In the genomic region with DNA sequence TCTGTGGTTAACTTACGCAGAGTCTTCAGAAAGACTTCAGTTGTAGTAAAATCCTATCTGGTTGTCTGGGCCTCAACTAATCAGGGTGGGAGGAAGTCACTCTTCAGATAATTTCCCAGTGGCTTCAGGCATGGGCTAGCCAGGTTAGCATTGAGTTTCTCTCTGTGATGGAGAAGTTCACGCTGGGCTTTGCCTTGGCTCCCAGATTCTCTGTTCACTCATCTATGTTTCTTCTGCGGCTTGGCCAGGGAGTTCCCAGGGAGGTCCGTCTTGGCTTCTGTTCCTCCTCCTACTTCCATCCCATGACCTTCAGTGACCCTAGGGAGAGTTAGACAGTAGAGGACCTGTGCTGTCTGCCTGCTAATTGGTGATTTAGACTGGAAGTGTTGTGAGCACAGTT, we compare ENCODE assay signal across 8 mouse cellular contexts.
DNase-seq lines count a peak whose midpoint lies in the region; ATAC-seq and TF ChIP-seq lines count a peak whose summit lies in the region.

No protein-coding gene starts in this region.

- no peak for TF ChIP-seq POLR2A in thymus, adult 2 months (IDR thresholded peaks at IDR 0.05; ENCODE audit: control insufficient read depth, extremely low read depth, insufficient read depth, low read length, poor library complexity)

- peak overlapping the region; percentile 63 for H3K4me2 ChIP-seq in liver, embryonic 15.5 days

- peak; percentile 11 for DNase-seq in WW6 (ENCODE audit: low read depth, low spot score)
- DNase-seq in hindbrain, embryonic 10.5 days (ENCODE audit: low spot score) = no peak
- no peak for DNase-seq in thymus, adult 2 months
- DNase-seq in urinary bladder, postnatal 36 days (ENCODE audit: low spot score in 2 of 2) = no peak

- 54% methylated on average over 4 of the region's 4 CpGs for WGBS in hindbrain, embryonic 10.5 days
- 37% methylated on average over 4 of the region's 4 CpGs for WGBS in liver, embryonic 15.5 days (ENCODE audit: insufficient replicate concordance)
- 59% methylated on average over 4 of the region's 4 CpGs for whole genome bisulfite sequencing in thymus, adult 2 months

- no peaks in the 10 kb centered on the region for H3K27me3 ChIP-seq in E14TG2a.4 (ENCODE audit: insufficient read depth, low read length)
- H3K27me3 ChIP-seq in hindbrain, embryonic 10.5 days (ENCODE audit: insufficient read depth, poor library complexity, severe bottlenecking) = no peaks in the 10 kb centered on the region
- no peaks in the 10 kb centered on the region for H3K27me3 ChIP-seq in liver, embryonic 15.5 days
- H3K27me3 ChIP-seq in thymus, adult 2 months (ENCODE audit: control insufficient read depth, insufficient read depth, low read length) = no peaks in the 10 kb centered on the region

- peaks cover 15% of the 10 kb centered on the region for H3K36me3 ChIP-seq in E14TG2a.4 (ENCODE audit: insufficient read depth, low read length)
- no peaks in the 10 kb centered on the region for H3K36me3 ChIP-seq in hindbrain, embryonic 10.5 days
- H3K36me3 ChIP-seq in liver, embryonic 15.5 days (replicated peaks) = no peaks in the 10 kb centered on the region; the same call in 1 of the 2 replicates
- no peaks in the 10 kb centered on the region for H3K36me3 ChIP-seq in thymus, adult 2 months (ENCODE audit: control insufficient read depth, insufficient read depth, low read length)

- peak; percentile 61 for ATAC-seq in liver, embryonic 15.5 days (ENCODE audit: insufficient read depth)
- ATAC-seq in inflammation-experienced regulatory T-cells, adult 6 months = no peak
- ATAC-seq in granulocyte monocyte progenitor cell, adult 5-6 weeks (replicated peaks; ENCODE audit: poor library complexity, severe bottlenecking) = no peak

- H3K4me1 ChIP-seq in E14TG2a.4 (replicated peaks; ENCODE audit: low read depth, low read length) = peaks cover 62% of the 10 kb centered on the region
- peaks cover 16% of the 10 kb centered on the region for H3K4me1 ChIP-seq in hindbrain, embryonic 10.5 days (replicated peaks)
- peaks cover 67% of the 10 kb centered on the region for H3K4me1 ChIP-seq in liver, embryonic 15.5 days (replicated peaks)
- 0 out of 2 replicates have a peak, but pooled peaks cover 2% of the 10 kb centered on the region for H3K4me1 ChIP-seq in thymus, adult 2 months (replicated peaks; ENCODE audit: control insufficient read depth, insufficient read depth, low read length)

- TF ChIP-seq CTCF in E14TG2a.4 (conservative IDR thresholded peaks at IDR 0.05; ENCODE audit: low read length) = no peak
- no peak for TF ChIP-seq CTCF in thymus, adult 2 months (IDR thresholded peaks at IDR 0.05; ENCODE audit: borderline replicate concordance, control insufficient read depth, extremely low read depth, insufficient read depth, low read length, poor library complexity)

- H3K9ac ChIP-seq in liver, embryonic 15.5 days = peak overlapping the region; percentile 55

- peak overlapping the region; percentile 84 for H3K27ac ChIP-seq in hindbrain, embryonic 10.5 days
- H3K27ac ChIP-seq in liver, embryonic 15.5 days (replicated peaks) = peak overlapping the region; percentile 79
- H3K27ac ChIP-seq in thymus, adult 2 months (ENCODE audit: control insufficient read depth, insufficient read depth, low read length) = no peak overlapping the region

- no peaks in the 10 kb centered on the region for H3K9me3 ChIP-seq in E14TG2a.4 (ENCODE audit: low read length)
- no peaks in the 10 kb centered on the region for H3K9me3 ChIP-seq in hindbrain, embryonic 10.5 days
- H3K9me3 ChIP-seq in liver, embryonic 15.5 days (replicated peaks) = no peaks in the 10 kb centered on the region

- peak overlapping the region; percentile 60 for H3K4me3 ChIP-seq in E14TG2a.4 (replicated peaks; ENCODE audit: low read length)
- H3K4me3 ChIP-seq in hindbrain, embryonic 10.5 days = no peak overlapping the region
- peak overlapping the region; percentile 30 for H3K4me3 ChIP-seq in liver, embryonic 15.5 days (replicated peaks)
- H3K4me3 ChIP-seq in thymus, adult 2 months (ENCODE audit: control insufficient read depth, insufficient read depth, low read length) = no peak overlapping the region

Comparison
In these comparisons a context has a peak if more than half of its experiments do, and no peak if none do; other contexts are left out.
1. H3K4me3 ChIP-seq: peak in E14TG2a.4 (single experiment) and liver, embryonic 15.5 days (single experiment); none in hindbrain, embryonic 10.5 days (single experiment) and thymus, adult 2 months (single experiment).